17 mouse cellular contexts compared by ENCODE assay signal in the genomic region with DNA sequence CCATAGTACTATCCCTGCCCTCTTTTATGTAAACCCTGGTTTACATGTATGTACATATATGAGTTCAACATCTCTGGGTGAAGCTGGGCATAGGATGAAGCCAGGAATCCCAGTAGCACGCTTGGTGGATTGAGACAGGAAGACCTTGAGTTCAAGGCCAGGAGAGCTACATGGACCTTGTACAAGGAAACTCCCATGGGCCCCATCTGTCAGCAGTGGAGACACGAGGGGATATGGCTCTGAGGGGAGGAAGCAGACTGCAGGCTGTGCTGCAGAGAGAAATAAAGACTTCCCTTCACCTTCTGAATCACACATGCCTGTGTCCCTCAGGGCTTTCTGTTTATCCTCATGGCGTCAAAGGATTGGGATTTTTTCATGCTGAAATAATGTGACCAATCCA. TPM values are rescaled to one million over a fixed set of nuclear protein-coding genes. Genes with fewer than 3 reads are reported as not detected.
DNase-seq lines count a peak whose midpoint lies in the region; ATAC-seq and TF ChIP-seq lines count a peak whose summit lies in the region.
"Not testable (repeated sequence)": the region's sequence is repeated elsewhere in the genome, so short reads cannot be mapped to it uniquely, and the experiment has no call there.
"Had no signal": no experiment of that assay in that cellular context is flagged by ENCODE, and none has a peak within 500 bp of the region (broad histone marks: within the 10 kb centered on the region; RNA-seq: fewer than 3 reads in every experiment).

No protein-coding gene starts in this region.

- not testable (repeated sequence) for H3K4me1 ChIP-seq in intestine, postnatal 0 days (replicated peaks; ENCODE audit: control insufficient read depth, insufficient read depth, low read length); liver, embryonic 15.5 days (replicated peaks); liver, postnatal 0 days (ENCODE audit: insufficient read depth)

- H3K4me2 ChIP-seq in intestine, postnatal 0 days (replicated peaks; ENCODE audit: low read depth) = not testable (repeated sequence)
- H3K4me2 ChIP-seq in liver, embryonic 15.5 days = peak overlapping the region; percentile 29
- peak overlapping the region; percentile 62 for H3K4me2 ChIP-seq in liver, postnatal 0 days (ENCODE audit: low read depth, low read length)

- H3K27ac ChIP-seq in intestine, postnatal 0 days (ENCODE audit: low read depth, low read length); liver, embryonic 15.5 days (replicated peaks); liver, postnatal 0 days (ENCODE audit: low read depth): not testable (repeated sequence)

- H3K36me3 ChIP-seq in intestine, postnatal 0 days (ENCODE audit: control insufficient read depth, insufficient read depth); liver, embryonic 15.5 days (replicated peaks); liver, postnatal 0 days (replicated peaks; ENCODE audit: insufficient read depth, low read length): not testable (repeated sequence)

- H3K27me3 ChIP-seq in intestine, postnatal 0 days (replicated peaks; ENCODE audit: control insufficient read depth, insufficient read depth, low read length); liver, embryonic 15.5 days; liver, postnatal 0 days (ENCODE audit: insufficient read depth, low read length): not testable (repeated sequence)

- ATAC-seq in intestine, postnatal 0 days = peak; percentile 58; the same call in 1 of the 2 replicates
- not testable (repeated sequence) for ATAC-seq in liver, embryonic 15.5 days (ENCODE audit: insufficient read depth); liver, postnatal 0 days

- not testable (repeated sequence) for H3K9me3 ChIP-seq in intestine, postnatal 0 days (ENCODE audit: control insufficient read depth); liver, embryonic 15.5 days (replicated peaks); liver, postnatal 0 days (ENCODE audit: low read length)

- not testable (repeated sequence) for TF ChIP-seq EP300 in liver, postnatal 0 days (IDR thresholded peaks at IDR 0.05; ENCODE audit: low read depth)

- not testable (repeated sequence) for H3K4me3 ChIP-seq in intestine, postnatal 0 days (ENCODE audit: low read depth, low read length); liver, embryonic 15.5 days (replicated peaks); liver, postnatal 0 days (ENCODE audit: low read depth, low read length)

- not testable (repeated sequence) for TF ChIP-seq CTCF in intestine, postnatal 0 days (IDR thresholded peaks at IDR 0.05; ENCODE audit: low read depth); liver, postnatal 0 days (IDR thresholded peaks at IDR 0.05; ENCODE audit: low read depth)

- 15% methylated on average over 3 of the region's 3 CpGs for WGBS in intestine, postnatal 0 days
- 33% methylated on average over 3 of the region's 3 CpGs for WGBS in liver, embryonic 15.5 days (ENCODE audit: insufficient replicate concordance)
- 50% methylated on average over 3 of the region's 3 CpGs for WGBS in liver, postnatal 0 days (ENCODE audit: insufficient replicate concordance)

- peak; percentile 52 for DNase-seq in adrenal gland, postnatal 14 days
- peak; percentile 56 for DNase-seq in kidney, postnatal 10 days
- peak; percentile 22 to 40 for DNase-seq in kidney, postnatal 4 days
- DNase-seq in liver, postnatal 0 days = not testable (repeated sequence)

- H3K9ac ChIP-seq in intestine, postnatal 0 days (ENCODE audit: low read depth, low read length); liver, embryonic 15.5 days; liver, postnatal 0 days (replicated peaks): not testable (repeated sequence)

RNA-seq across cellular contexts. Expression of a gene that starts 1.9 kb away (rescaled TPM):
- 28.3 and 64.6 TPM in 2 replicates for total RNA-seq in adrenal gland, postnatal 14 days (2021)
- polyA plus RNA-seq in intestine, postnatal 0 days (2015; fragmentation: Nextera tagmentation; extraction: Ambion mirVana) = 1.1 and 1.4 TPM in 2 replicates
- 66.0 and 93.3 TPM in 2 replicates for polyA plus RNA-seq in liver, embryonic 15.5 days (2015; fragmentation: Nextera tagmentation; extraction: Ambion mirVana)
- 348 and 384 TPM in 2 replicates for polyA plus RNA-seq in liver, postnatal 0 days (2015; fragmentation: Nextera tagmentation; extraction: Ambion mirVana)
- total RNA-seq: common myeloid progenitor, adult 5-6 weeks; MEL had no signal
- polyA plus RNA-seq: C2C12; embryonic facial prominence, embryonic 11.5 days; erythroblast, embryonic 14.5 days; forebrain, embryonic 10.5 days; forebrain, embryonic 12.5 days; forebrain, embryonic 16.5 days had no signal

RNA-seq across cellular contexts. Expression of a gene that starts 30.3 kb away (rescaled TPM):
- 13.1 and 215 TPM in 2 replicates for total RNA-seq in adrenal gland, postnatal 14 days (2021)
- 1.7 and 2.4 TPM in 2 replicates for polyA plus RNA-seq in intestine, postnatal 0 days (2015; fragmentation: Nextera tagmentation; extraction: Ambion mirVana)
- 918 and 1,131 TPM in 2 replicates for polyA plus RNA-seq in liver, embryonic 15.5 days (2015; fragmentation: Nextera tagmentation; extraction: Ambion mirVana)
- polyA plus RNA-seq in liver, postnatal 0 days (2015; fragmentation: Nextera tagmentation; extraction: Ambion mirVana) = 5,182 and 5,316 TPM in 2 replicates
- total RNA-seq: common myeloid progenitor, adult 5-6 weeks; MEL had no signal
- polyA plus RNA-seq: adrenal gland, adult 2 months; C2C12; embryonic facial prominence, embryonic 11.5 days; embryonic facial prominence, embryonic 13.5 days; forebrain, embryonic 10.5 days; forebrain, embryonic 12.5 days; forebrain, embryonic 14.5 days; forebrain, embryonic 16.5 days had no signal

Comparison
In these comparisons a context has a peak if more than half of its experiments do, and no peak if none do; other contexts are left out.
1. RNA of a gene that starts 1.9 kb away (polyA plus RNA-seq): 348 to 384 TPM in liver, postnatal 0 days and 66.0 to 93.3 TPM in liver, embryonic 15.5 days; 1.1 to 1.4 TPM in intestine, postnatal 0 days; every median in the first group is over 10 times any median in the second.
2. RNA of a gene that starts 30.3 kb away (polyA plus RNA-seq): 5,182 to 5,316 TPM in liver, postnatal 0 days and 918 to 1,131 TPM in liver, embryonic 15.5 days; 1.7 to 2.4 TPM in intestine, postnatal 0 days; every median in the first group is over 100 times any median in the second.